ENCODE assay signal across 8 mouse cellular contexts in genomic region chr10:24493392-24493791, GRCm38 (mm10).
DNase-seq lines count a peak whose midpoint lies in the region; ATAC-seq and TF ChIP-seq lines count a peak whose summit lies in the region.

No protein-coding gene starts in this region.

- ATAC-seq in granulocyte monocyte progenitor cell, adult 5-6 weeks (replicated peaks; ENCODE audit: poor library complexity, severe bottlenecking), result no peak
- no peak for ATAC-seq in midbrain, embryonic 16.5 days

- H3K79me2 ChIP-seq in myocyte (ENCODE audit: control insufficient read depth, insufficient read depth), result no peaks in the 10 kb centered on the region

- H3ac ChIP-seq in myocyte (ENCODE audit: control insufficient read depth, insufficient read length), result no peak overlapping the region

- H3K9ac ChIP-seq in midbrain, embryonic 16.5 days (ENCODE audit: low read depth, low read length), result no peak overlapping the region

- no peaks in the 10 kb centered on the region for H3K9me3 ChIP-seq in midbrain, embryonic 16.5 days (replicated peaks; ENCODE audit: control insufficient read depth, low read length, poor library complexity, severe bottlenecking)

- no peaks in the 10 kb centered on the region for H3K27me3 ChIP-seq in myocyte (ENCODE audit: control insufficient read depth, insufficient read depth, insufficient read length)
- no peaks in the 10 kb centered on the region for H3K27me3 ChIP-seq in midbrain, embryonic 16.5 days (ENCODE audit: control insufficient read depth, insufficient read depth, low read depth, low read length)

- no peaks in the 10 kb centered on the region for H3K36me3 ChIP-seq in myocyte (ENCODE audit: control insufficient read depth, insufficient read depth)
- H3K36me3 ChIP-seq in midbrain, embryonic 16.5 days (ENCODE audit: control insufficient read depth, insufficient read depth, low read length), result no peaks in the 10 kb centered on the region

- 56% methylated on average over 4 of the region's 4 CpGs for WGBS in midbrain, embryonic 16.5 days

- H3K27ac ChIP-seq in midbrain, embryonic 16.5 days (ENCODE audit: low read length), result no peak overlapping the region

- no peak overlapping the region for H3K4me3 ChIP-seq in myocyte
- H3K4me3 ChIP-seq in midbrain, embryonic 16.5 days (ENCODE audit: low read depth, low read length), result no peak overlapping the region

- DNase-seq in cerebellum, postnatal 10 days, result peak; percentile 53 to 59
- DNase-seq in cerebellum, adult 9-10 months, result no peak
- DNase-seq in fibroblast of lung, adult 2 months (ENCODE audit: low read depth), result peak; percentile 60
- DNase-seq in kidney, adult 11 months, result peak; percentile 18
- no peak for DNase-seq in thymus, postnatal 4 days

- no peak for TF ChIP-seq POLR2A in myocyte (IDR thresholded peaks at IDR 0.05; ENCODE audit: insufficient read length, low read depth)

- H3K4me2 ChIP-seq in myocyte (ENCODE audit: low read depth), result peak overlapping the region; percentile 67
- H3K4me2 ChIP-seq in midbrain, embryonic 16.5 days (ENCODE audit: low read length), result no peak overlapping the region

- H3K4me1 ChIP-seq in midbrain, embryonic 16.5 days (ENCODE audit: control insufficient read depth, insufficient read depth, low read length), result no peaks in the 10 kb centered on the region

TF ChIP-seq in myocyte, 11 proteins besides CTCF, POLR2A, EP300 and RAD21:
- TF ChIP-seq REST (IDR thresholded peaks at IDR 0.05; ENCODE audit: insufficient read depth, insufficient read length) (no peak), TCF12 (IDR thresholded peaks at IDR 0.05; ENCODE audit: insufficient read depth, poor library complexity, severe bottlenecking) (no peak), USF1 (IDR thresholded peaks at IDR 0.05; ENCODE audit: low read depth) (no peak), TCF3 (IDR thresholded peaks at IDR 0.05; ENCODE audit: insufficient read length, low read depth) (no peak), POLR2AphosphoS2 (IDR thresholded peaks at IDR 0.05; ENCODE audit: insufficient read length, low read depth) (no peak), CEBPB (IDR thresholded peaks at IDR 0.05; ENCODE audit: insufficient read depth, poor library complexity, severe bottlenecking) (no peak), MYOG (IDR thresholded peaks at IDR 0.05; ENCODE audit: control insufficient read depth in 1 of 3, insufficient read depth in 1 of 3, insufficient read length in 2 of 3, low read depth in 2 of 3) (no peak), MYOD1 (IDR thresholded peaks at IDR 0.05; ENCODE audit: control insufficient read depth in 1 of 3, insufficient read length in 2 of 3, low read depth in 2 of 3) (no peak)

Comparison
In these comparisons a context has a peak if more than half of its experiments do, and no peak if none do; other contexts are left out.
1. DNase-seq: peak in cerebellum, postnatal 10 days (2 of 2), fibroblast of lung, adult 2 months (single experiment) and kidney, adult 11 months (single experiment); none in cerebellum, adult 9-10 months (single experiment) and thymus, postnatal 4 days (single experiment).